Mouse (Mus musculus): ENCODE measurements around the gene Chn2.

DNA sequence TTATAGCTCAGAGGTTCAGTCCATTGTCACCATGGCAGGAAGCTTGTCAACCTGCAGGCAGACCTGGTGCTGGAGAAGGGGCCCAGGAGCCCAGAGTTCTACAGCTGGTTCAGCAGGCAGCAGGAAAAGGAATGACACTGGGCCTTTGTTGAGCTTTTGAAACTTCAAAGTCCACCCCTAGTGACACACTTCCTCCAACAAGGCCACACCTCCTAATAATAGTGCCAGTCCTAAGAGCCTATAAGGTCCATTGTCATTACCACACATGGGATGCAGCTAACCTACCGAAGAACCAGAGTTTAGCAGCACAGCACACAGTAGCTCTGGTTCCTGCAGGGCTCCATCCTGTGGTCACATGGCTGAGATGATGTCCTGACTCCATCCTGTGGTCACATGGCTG, 13.3 kb downstream of the Chn2 start:
- TF ChIP-seq POLR2A (IDR thresholded peaks at IDR 0.05; ENCODE audit: low read depth, low read length) (no peak), IRF4 (IDR thresholded peaks at IDR 0.05; ENCODE audit: low read depth, low read length) (no peak), EP300 (IDR thresholded peaks at IDR 0.05; ENCODE audit: low read length) (no peak), POLR2AphosphoS2 (IDR thresholded peaks at IDR 0.05; ENCODE audit: low read depth, low read length) (no peak), CTCF (conservative IDR thresholded peaks at IDR 0.05 in 1 of 2, IDR thresholded peaks at IDR 0.05 in 1 of 2; ENCODE audit: low read depth in 2 of 2, low read length in 2 of 2) (no peak), ZNF384 (IDR thresholded peaks at IDR 0.05; ENCODE audit: low read depth, low read length) (no peak), MAX (IDR thresholded peaks at IDR 0.05; ENCODE audit: low read length) (no peak), USF1 (IDR thresholded peaks at IDR 0.05; ENCODE audit: low read depth, low read length) (no peak), HCFC1 (IDR thresholded peaks at IDR 0.05; ENCODE audit: low read depth, low read length) (no peak), SMC3 (IDR thresholded peaks at IDR 0.05; ENCODE audit: low read depth, low read length) (no peak), E2F4 (IDR thresholded peaks at IDR 0.05; ENCODE audit: insufficient replicate concordance, low read depth, low read length) (no peak), SIN3A (IDR thresholded peaks at IDR 0.05; ENCODE audit: low read length) (no peak)
